Mouse (Mus musculus) bone marrow, adult 2 months (tissue): ENCODE data around the gene Cnot1.

ENCODE experiments used
- CTCF ChIP-seq: fragments of 200-500 bp; IDR thresholded peaks from 2 replicates; pipeline ENCODE4 v1.5.1; 2011; ENCODE audit warnings: low read length, control low read depth; ENCODE audit not compliant: control insufficient read depth, insufficient read depth
- POLR2A ChIP-seq: fragments of 200-500 bp; IDR thresholded peaks from 2 replicates; pipeline ENCODE4 v1.6.1; 2011; ENCODE audit warnings: low read depth, mild to moderate bottlenecking, control low read depth, low read length, borderline replicate concordance; ENCODE audit not compliant: control insufficient read depth

- TF ChIP-seq POLR2A (no peak), CTCF (no peak)
Measured at GRCm38 (mm10) chr8:95785591-95785990, 21.7 kb downstream of the Cnot1 start.
